Mouse (Mus musculus) lung, embryonic 15.5 days (tissue): ENCODE measurements around the gene Enoph1. TPM values are rescaled to one million over a fixed set of nuclear protein-coding genes. Genes with fewer than 3 reads are reported as not detected.
A peak's percentile ranks its signal among the peaks of the same experiment; 100 is the strongest.

Experiments
- ATAC-seq: fragments of 200-750 bp; cut with Nextera tagmentation; 2 replicates; pipeline ENCODE4 v1.8.0; 2017; ENCODE audit warnings: moderate number of reproducible peaks, borderline replicate concordance; ENCODE audit not compliant: low FRiP score, low TSS enrichment; ENCODE audit errors: extremely low read depth
- H3K27ac ChIP-seq: fragments of 300-500 bp; sonication (generic); 2 replicates; pipeline ENCODE4 v1.5.1; 2015; ENCODE audit warnings: moderate library complexity, mild to moderate bottlenecking, inconsistent platforms
- H3K27me3 ChIP-seq: fragments of 300-500 bp; sonication (generic); 2 replicates; pipeline ENCODE4 v1.6.1; 2015; ENCODE audit warnings: inconsistent platforms
- H3K36me3 ChIP-seq: fragments of 300-500 bp; sonication (generic); 2 replicates; pipeline ENCODE4 v1.6.1; 2015; ENCODE audit warnings: inconsistent platforms
- H3K4me1 ChIP-seq: fragments of 300-500 bp; sonication (generic); 2 replicates; pipeline ENCODE4 v1.6.1; 2015; ENCODE audit warnings: inconsistent platforms
- H3K4me2 ChIP-seq: fragments of 300-500 bp; sonication (generic); 2 replicates; pipeline ENCODE4 v1.6.1; 2015; ENCODE audit warnings: inconsistent platforms, mild to moderate bottlenecking, moderate library complexity
- H3K4me3 ChIP-seq: fragments of 300-500 bp; sonication (generic); 2 replicates; pipeline ENCODE4 v1.5.1; 2015; ENCODE audit warnings: mild to moderate bottlenecking, inconsistent platforms
- H3K9ac ChIP-seq: fragments of 300-500 bp; sonication (generic); 2 replicates; pipeline ENCODE4 v1.6.1; 2015; ENCODE audit warnings: inconsistent platforms
- H3K9me3 ChIP-seq: fragments of 300-500 bp; sonication (generic); 2 replicates; pipeline ENCODE4 v1.6.1; 2016; ENCODE audit warnings: inconsistent platforms
- WGBS: fragments of 180-500 bp; shearing (Covaris S2); methylation state at CpG from one replicate; pipeline ENCODE4 v1.1.7; 2015; 5-methylcytosine and 5-hydroxymethylcytosine counted together
- polyA plus RNA-seq: library from polyadenylated mRNA; unstranded; fragments of >200 nt; fragmentation: Nextera tagmentation; extraction: Ambion mirVana; gene quantifications from 2 replicates; pipeline ENCODE4 v1.2.1, GENCODE M21; 2015

Gene Enoph1
- polyA plus RNA-seq = 48.4 and 51.1 TPM in 2 replicates

- peak; percentile 87 for ATAC-seq
- Histone ChIP-seq H3K27me3 (no peaks in the 10 kb centered on the region), H3K9me3 (no peaks in the 10 kb centered on the region), H3K4me3 (peak within 1 kb of the TSS; percentile 98), H3K4me1 (peaks cover 45% of the 10 kb centered on the region), H3K9ac (peak within 1 kb of the TSS; percentile 99), H3K27ac (peak within 1 kb of the TSS; percentile 99), H3K4me2 (peak within 1 kb of the TSS; percentile 83), H3K36me3 (peaks cover 22% of the 10 kb centered on the region)
- WGBS = under 1% methylated on average over 52 of the region's 57 CpGs
Observed at GRCm38 (mm10) chr5:100039602-100040142, at the start of gene Enoph1, which contains the start of gene Hnrnpdl. Enoph1 (plus strand) TSS chr5:100039985. Hnrnpdl (minus strand) TSS chr5:100039664.

- H3K9ac ChIP-seq = no peak overlapping the region
- no peak overlapping the region for H3K4me3 ChIP-seq
- H3K36me3 ChIP-seq = no peaks in the 10 kb centered on the region
- 63% methylated on average over 3 of the region's 3 CpGs for WGBS
- H3K4me1 ChIP-seq = no peaks in the 10 kb centered on the region
- H3K27ac ChIP-seq = no peak overlapping the region
- ATAC-seq = no peak
- no peaks in the 10 kb centered on the region for H3K9me3 ChIP-seq
- no peaks in the 10 kb centered on the region for H3K27me3 ChIP-seq
- no peak overlapping the region for H3K4me2 ChIP-seq
Observed at GRCm38 (mm10) chr5:99994166-99994565, 45.6 kb upstream of the Enoph1 start.

GRCm38 (mm10) chr5:99994680-99995079 is 45.1 kb upstream of the Enoph1 start:
- Histone ChIP-seq H3K27me3 (no peaks in the 10 kb centered on the region), H3K4me3 (no peak overlapping the region), H3K9ac (no peak overlapping the region), H3K4me1 (no peaks in the 10 kb centered on the region), H3K4me2 (no peak overlapping the region), H3K27ac (no peak overlapping the region), H3K36me3 (no peaks in the 10 kb centered on the region), H3K9me3 (no peaks in the 10 kb centered on the region)
- 93% methylated on average over 3 of the region's 3 CpGs for WGBS
- no peak for ATAC-seq

- Histone ChIP-seq H3K9me3 (no peaks in the 10 kb centered on the region), H3K9ac (no peak overlapping the region), H3K27ac (no peak overlapping the region), H3K4me3 (no peak overlapping the region), H3K27me3 (no peaks in the 10 kb centered on the region), H3K36me3 (no peaks in the 10 kb centered on the region), H3K4me2 (no peak overlapping the region), H3K4me1 (no peaks in the 10 kb centered on the region)
- no peak for ATAC-seq
- 75% methylated on average over 7 of the region's 7 CpGs for WGBS
Observed at GRCm38 (mm10) chr5:100000048-100000447, 39.7 kb upstream of the Enoph1 start.

DNA sequence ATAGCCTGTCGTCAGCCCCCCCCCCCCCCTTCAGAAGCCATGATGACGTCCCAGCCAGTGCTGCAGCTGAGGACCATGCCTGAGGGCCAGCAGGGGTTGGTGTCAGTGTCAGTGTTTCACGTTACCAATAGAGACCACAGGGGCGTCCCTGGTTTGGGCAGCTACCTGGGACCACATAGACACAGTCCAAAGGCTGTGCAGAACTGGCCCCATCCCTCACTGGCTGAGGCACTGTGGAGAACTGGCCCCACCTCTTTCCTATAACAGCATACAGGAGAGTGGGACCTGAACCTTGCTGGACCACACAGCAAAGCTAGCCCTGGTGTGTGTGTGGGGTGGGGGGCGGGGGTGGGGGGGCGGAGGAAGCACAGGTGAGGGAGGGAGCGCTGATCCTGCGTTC is 39.3 kb upstream of the Enoph1 start:
- Histone ChIP-seq H3K9ac (no peak overlapping the region), H3K4me1 (no peaks in the 10 kb centered on the region), H3K4me2 (no peak overlapping the region), H3K27ac (no peak overlapping the region), H3K27me3 (no peaks in the 10 kb centered on the region), H3K36me3 (no peaks in the 10 kb centered on the region), H3K9me3 (no peaks in the 10 kb centered on the region), H3K4me3 (no peak overlapping the region)
- 0 out of 2 replicates have a peak, but pooled peaks have one; percentile 35 for ATAC-seq
- 35% methylated on average over 7 of the region's 8 CpGs for WGBS

DNA sequence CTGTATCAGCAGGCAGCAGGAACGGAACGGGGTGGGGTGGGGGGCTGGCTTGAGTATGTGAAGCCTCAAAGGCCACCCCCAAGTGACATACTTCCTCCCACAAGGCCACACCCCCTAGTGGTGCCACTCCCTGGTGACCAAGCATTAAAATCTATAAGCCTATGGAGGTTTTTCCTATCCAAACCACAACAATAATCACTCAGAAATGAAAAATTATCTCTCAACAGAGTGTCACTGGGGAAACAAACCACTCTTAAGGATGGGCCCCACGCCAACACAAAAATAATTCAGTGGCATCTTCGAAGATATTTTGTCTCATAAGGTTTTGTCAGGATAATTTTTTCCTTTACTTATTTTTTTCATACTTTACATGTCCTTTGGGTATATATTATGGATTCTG is 35.9 kb upstream of the Enoph1 start:
- no peaks in the 10 kb centered on the region for H3K4me1 ChIP-seq
- no peaks in the 10 kb centered on the region for H3K36me3 ChIP-seq
- H3K4me3 ChIP-seq = no peak overlapping the region
- H3K27me3 ChIP-seq = no peaks in the 10 kb centered on the region
- 72% methylated on average over 4 of the region's 4 CpGs for WGBS
- no peak for ATAC-seq
- H3K4me2 ChIP-seq = no peak overlapping the region
- no peak overlapping the region for H3K27ac ChIP-seq
- H3K9me3 ChIP-seq = no peaks in the 10 kb centered on the region
- no peak overlapping the region for H3K9ac ChIP-seq

DNA sequence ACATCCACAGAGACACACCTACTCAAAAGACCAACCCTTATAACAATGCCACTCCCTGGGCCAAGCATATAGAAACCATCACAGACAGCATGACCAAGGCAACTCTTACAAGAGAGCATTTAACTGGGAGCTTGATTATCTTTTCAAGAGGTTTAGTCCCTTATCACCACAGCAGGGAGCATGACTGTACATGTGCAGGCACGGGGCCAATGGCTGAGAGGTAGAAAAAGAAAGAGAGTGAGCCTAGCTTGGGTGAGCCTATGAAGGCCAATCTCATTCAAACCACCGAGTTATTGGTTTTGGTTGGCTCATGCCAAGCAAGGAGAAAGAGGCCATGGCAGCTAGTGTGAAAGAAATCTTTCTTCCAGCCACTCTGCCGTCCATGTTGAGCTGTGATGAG is 34.4 kb upstream of the Enoph1 start:
- 49% methylated on average over 3 of the region's 3 CpGs for WGBS
- Histone ChIP-seq H3K4me1 (no peaks in the 10 kb centered on the region), H3K27me3 (no peaks in the 10 kb centered on the region), H3K4me2 (no peak overlapping the region), H3K9ac (no peak overlapping the region), H3K4me3 (no peak overlapping the region), H3K27ac (no peak overlapping the region), H3K36me3 (no peaks in the 10 kb centered on the region), H3K9me3 (no peaks in the 10 kb centered on the region)
- ATAC-seq = no peak

GRCm38 (mm10) chr5:100005896-100006295 is 33.9 kb upstream of the Enoph1 start:
- no peak for ATAC-seq
- Histone ChIP-seq H3K4me1 (no peaks in the 10 kb centered on the region), H3K27ac (no peak overlapping the region), H3K4me2 (no peak overlapping the region), H3K4me3 (no peak overlapping the region), H3K9ac (no peak overlapping the region), H3K36me3 (no peaks in the 10 kb centered on the region), H3K9me3 (no peaks in the 10 kb centered on the region), H3K27me3 (no peaks in the 10 kb centered on the region)
- WGBS = 65% methylated on average over 6 of the region's 6 CpGs

GRCm38 (mm10) chr5:100006324-100007039 is 33.3 kb upstream of the Enoph1 start:
- no peaks in the 10 kb centered on the region for H3K4me1 ChIP-seq
- no peak overlapping the region for H3K4me3 ChIP-seq
- 0 out of 2 replicates have a peak, but pooled peaks have one; percentile 39 for ATAC-seq
- H3K9me3 ChIP-seq = no peaks in the 10 kb centered on the region
- H3K9ac ChIP-seq = no peak overlapping the region
- H3K4me2 ChIP-seq = no peak overlapping the region
- no peak overlapping the region for H3K27ac ChIP-seq
- H3K27me3 ChIP-seq = no peaks in the 10 kb centered on the region
- WGBS = 73% methylated on average over 4 of the region's 4 CpGs
- H3K36me3 ChIP-seq = no peaks in the 10 kb centered on the region

- no peaks in the 10 kb centered on the region for H3K9me3 ChIP-seq
- WGBS = 86% methylated on average over 4 of the region's 4 CpGs
Observed at GRCm38 (mm10) chr5:100007040-100007375, 32.8 kb upstream of the Enoph1 start.

GRCm38 (mm10) chr5:100008485-100008884 is 31.3 kb upstream of the Enoph1 start:
- Histone ChIP-seq H3K9me3 (no peaks in the 10 kb centered on the region), H3K27me3 (no peaks in the 10 kb centered on the region), H3K9ac (no peak overlapping the region), H3K4me3 (no peak overlapping the region), H3K4me2 (no peak overlapping the region), H3K36me3 (no peaks in the 10 kb centered on the region), H3K27ac (no peak overlapping the region), H3K4me1 (no peaks in the 10 kb centered on the region)
- WGBS = 50% methylated on average over 3 of the region's 3 CpGs
- ATAC-seq = no peak

More at GRCm38 (mm10) chr5:100007040-100007375, 32.8 kb upstream of the Enoph1 start:
- Histone ChIP-seq H3K9ac (no peak overlapping the region), H3K27ac (no peak overlapping the region), H3K4me1 (no peaks in the 10 kb centered on the region), H3K27me3 (no peaks in the 10 kb centered on the region), H3K4me2 (no peak overlapping the region), H3K36me3 (no peaks in the 10 kb centered on the region), H3K4me3 (no peak overlapping the region)
- ATAC-seq = no peak

- Histone ChIP-seq H3K9me3 (no peaks in the 10 kb centered on the region), H3K36me3 (no peaks in the 10 kb centered on the region), H3K27me3 (no peaks in the 10 kb centered on the region), H3K4me3 (no peak overlapping the region), H3K4me1 (no peaks in the 10 kb centered on the region), H3K9ac (no peak overlapping the region), H3K4me2 (no peak overlapping the region), H3K27ac (no peak overlapping the region)
- 51% methylated on average over 9 of the region's 9 CpGs for WGBS
- no peak for ATAC-seq
Observed at GRCm38 (mm10) chr5:100012599-100012998, 27.2 kb upstream of the Enoph1 start.
